Mouse (Mus musculus) hindbrain, embryonic 11.5 days (tissue): ENCODE data around the gene Gpc1. TPM values are rescaled to one million over a fixed set of nuclear protein-coding genes. Genes with fewer than 3 reads are reported as not detected.

Source experiments
- ATAC-seq: fragments of 200-750 bp; cut with Nextera tagmentation; 2 replicates; pipeline ENCODE4 v1.8.0; 2017; ENCODE audit warnings: mild to moderate bottlenecking, moderate TSS enrichment, moderate library complexity; ENCODE audit not compliant: low FRiP score
- DNase-seq: peaks from one replicate; pipeline ENCODE4 v3.0.0-alpha.2; 2015; ENCODE audit warnings: low spot score
- H3K27ac ChIP-seq: fragments of 300-500 bp; sonication (generic); 2 replicates; pipeline ENCODE4 v1.5.1; 2014; ENCODE audit warnings: mild to moderate bottlenecking, low read depth, low read length
- H3K27me3 ChIP-seq: fragments of 300-500 bp; sonication (generic); 2 replicates; pipeline ENCODE4 v1.6.1; 2014; ENCODE audit warnings: mild to moderate bottlenecking, low read length, moderate library complexity, mixed read lengths; ENCODE audit not compliant: control insufficient read depth, insufficient read depth
- H3K36me3 ChIP-seq: fragments of 300-500 bp; sonication (generic); 2 replicates; pipeline ENCODE4 v1.6.1; 2014; ENCODE audit warnings: mild to moderate bottlenecking, low read length, moderate library complexity, mixed read lengths; ENCODE audit not compliant: control insufficient read depth, insufficient read depth
- H3K4me1 ChIP-seq: fragments of 300-500 bp; sonication (generic); replicated peaks from 2 replicates; pipeline ENCODE4 v1.6.1; 2014; ENCODE audit warnings: low read length, mixed read lengths; ENCODE audit not compliant: control insufficient read depth, insufficient read depth
- H3K4me2 ChIP-seq: fragments of 300-500 bp; sonication (generic); replicated peaks from 2 replicates; pipeline ENCODE4 v1.6.1; 2014; ENCODE audit warnings: mild to moderate bottlenecking, low read depth, low read length
- H3K4me3 ChIP-seq: fragments of 300-500 bp; sonication (generic); 2 replicates; pipeline ENCODE4 v1.5.1; 2014; ENCODE audit warnings: low read depth, low read length
- H3K9ac ChIP-seq: fragments of 300-500 bp; sonication (generic); 2 replicates; pipeline ENCODE4 v1.6.1; 2014; ENCODE audit warnings: low read depth, low read length
- H3K9me3 ChIP-seq: fragments of 300-500 bp; sonication (generic); 2 replicates; pipeline ENCODE4 v1.6.1; 2016; ENCODE audit warnings: low read length; ENCODE audit not compliant: control insufficient read depth
- WGBS: fragments of 180-500 bp; shearing (Covaris S2); extraction: QIAGEN DNeasy Blood & Tissue Kit; methylation state at CpG from one replicate; pipeline ENCODE4 v1.1.7; 2014; 5-methylcytosine and 5-hydroxymethylcytosine counted together
- polyA plus RNA-seq: library from polyadenylated mRNA; unstranded; fragments of >200 nt; fragmentation: Nextera tagmentation; extraction: Ambion mirVana; gene quantifications from 2 replicates; pipeline ENCODE4 v1.2.1, GENCODE M21; 2014

Gpc1 gene
- polyA plus RNA-seq, 1 experiment from 2014 or later: 31.1 TPM

DNA sequence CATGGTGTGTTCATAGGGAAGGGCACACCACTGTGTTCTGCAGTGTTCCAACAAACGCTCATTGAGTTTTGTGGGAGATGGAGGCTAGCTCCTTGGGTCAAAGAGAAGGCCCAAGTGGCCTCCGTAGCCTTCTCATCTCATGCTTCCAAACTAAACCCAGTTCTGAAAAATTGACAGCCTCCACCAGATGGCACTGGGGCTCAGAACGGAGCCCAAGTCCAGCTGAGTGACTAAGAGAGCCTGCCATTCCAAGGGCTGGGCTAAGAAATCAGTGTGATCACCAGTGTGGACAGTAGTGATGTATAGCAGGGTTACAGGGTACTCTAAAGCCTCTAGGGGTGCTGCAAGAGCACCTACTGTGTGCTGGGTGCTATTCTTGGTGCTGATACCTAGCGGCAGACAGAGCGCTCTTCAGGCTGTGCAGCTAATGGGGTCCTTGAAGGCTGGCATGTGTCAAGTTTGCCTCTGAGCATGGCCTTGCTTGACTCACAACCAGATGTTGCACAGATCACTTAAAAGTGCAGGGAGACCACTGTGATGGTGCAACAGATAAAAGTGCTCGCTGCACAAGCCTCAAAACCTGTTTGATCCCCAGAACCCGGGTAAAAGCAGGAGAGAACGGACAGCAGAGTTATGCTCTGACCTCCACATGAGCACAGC is 8.9 kb downstream of the Gpc1 start:
- H3K4me1 ChIP-seq: no peaks in the 10 kb centered on the region
- WGBS: 86% methylated on average over 8 of the region's 8 CpGs
- no peak overlapping the region for H3K4me3 ChIP-seq
- H3K9me3 ChIP-seq: no peaks in the 10 kb centered on the region
- H3K36me3 ChIP-seq: peaks cover 3% of the 10 kb centered on the region; the same call in 1 of the 2 replicates
- H3K27me3 ChIP-seq: no peaks in the 10 kb centered on the region
- no peak overlapping the region for H3K4me2 ChIP-seq
- DNase-seq (no peak), ATAC-seq (no peak)
- no peak overlapping the region for H3K9ac ChIP-seq
- H3K27ac ChIP-seq: no peak overlapping the region

GRCm38 (mm10) chr1:92841427-92841826 is 10.0 kb downstream of the Gpc1 start:
- no peak overlapping the region for H3K9ac ChIP-seq
- H3K4me1 ChIP-seq: no peaks in the 10 kb centered on the region
- no peak overlapping the region for H3K4me3 ChIP-seq
- no peaks in the 10 kb centered on the region for H3K27me3 ChIP-seq
- 74% methylated on average over 3 of the region's 3 CpGs for WGBS
- no peaks in the 10 kb centered on the region for H3K9me3 ChIP-seq
- DNase-seq: no peak
- no peaks in the 10 kb centered on the region; the same call in 1 of the 2 replicates for H3K36me3 ChIP-seq
- ATAC-seq: no peak
- H3K27ac ChIP-seq: no peak overlapping the region
- H3K4me2 ChIP-seq: no peak overlapping the region

- Histone ChIP-seq H3K27me3 (no peaks in the 10 kb centered on the region), H3K9me3 (no peaks in the 10 kb centered on the region), H3K27ac (no peak overlapping the region), H3K4me1 (peaks cover 7% of the 10 kb centered on the region), H3K4me2 (no peak overlapping the region), H3K4me3 (no peak overlapping the region), H3K9ac (no peak overlapping the region), H3K36me3 (no peaks in the 10 kb centered on the region; the same call in 1 of the 2 replicates)
- ATAC-seq (no peak), DNase-seq (no peak)
- 83% methylated on average over 7 of the region's 7 CpGs for WGBS
These were observed 14.4 kb downstream of the Gpc1 start for GRCm38 (mm10) chr1:92845889-92846288.

DNA sequence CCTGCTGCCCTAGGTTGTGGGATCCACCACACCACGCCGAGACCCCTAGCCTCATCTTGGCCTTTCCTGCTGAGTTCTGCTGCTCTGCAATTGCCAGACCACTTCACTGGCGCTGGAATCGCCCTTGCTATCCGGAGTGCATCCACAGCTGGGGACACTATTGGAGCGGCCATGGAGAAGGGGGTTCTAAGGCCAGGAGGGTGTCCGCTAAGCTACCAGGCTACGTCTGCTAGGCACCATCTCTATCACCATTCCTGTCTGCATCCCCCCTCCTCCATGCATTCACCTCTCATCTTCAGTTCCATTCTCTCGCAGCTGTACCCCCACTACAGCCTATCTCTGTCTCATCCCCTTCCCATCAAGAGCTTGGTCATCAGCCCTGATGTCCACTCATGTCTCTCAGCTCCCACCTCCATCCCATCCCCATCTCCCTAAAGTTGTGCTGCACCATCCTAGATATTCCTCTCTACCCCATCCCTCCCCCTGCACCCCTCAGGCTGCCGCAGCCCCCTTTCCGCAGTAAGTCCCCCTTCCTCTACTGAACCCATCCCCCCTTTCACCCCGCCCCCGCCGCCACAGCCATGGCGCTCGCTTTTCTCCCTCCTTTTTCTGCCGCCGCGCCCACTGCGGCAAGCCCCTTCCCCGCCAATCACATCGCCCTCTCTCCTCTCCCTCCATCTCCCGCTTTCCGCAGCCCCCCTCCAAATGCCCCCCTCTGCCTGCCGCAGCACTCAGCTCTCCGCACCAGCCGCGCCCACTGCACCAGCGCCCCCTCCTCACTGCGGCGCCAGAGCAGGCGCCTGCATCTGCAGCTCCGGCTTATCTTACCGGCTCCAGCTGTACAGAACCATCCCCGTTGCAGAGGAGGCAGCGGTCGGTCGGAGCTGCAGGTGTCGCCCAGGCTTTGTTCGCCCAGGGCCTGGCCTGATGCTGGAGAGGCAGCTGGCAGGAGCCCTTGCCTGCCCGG is 16.7 kb downstream of the Gpc1 start:
- WGBS: 5% methylated on average over 40 of the region's 41 CpGs
- Histone ChIP-seq H3K4me2 (peak overlapping the region; percentile 48), H3K4me1 (peaks cover 7% of the 10 kb centered on the region), H3K36me3 (no peaks in the 10 kb centered on the region; the same call in 1 of the 2 replicates), H3K9me3 (no peaks in the 10 kb centered on the region), H3K27ac (peak overlapping the region; percentile 67), H3K27me3 (no peaks in the 10 kb centered on the region), H3K4me3 (peak overlapping the region; percentile 31), H3K9ac (peak overlapping the region; percentile 63)
- peak; percentile 69 for DNase-seq
- peak; percentile 82 for ATAC-seq

- ATAC-seq (no peak), DNase-seq (peak; percentile 10)
- H3K4me2 ChIP-seq: peak overlapping the region; percentile 48
- 63% methylated on average over 2 of the region's 2 CpGs for WGBS
- H3K9ac ChIP-seq: peak overlapping the region; percentile 63
- H3K27ac ChIP-seq: no peak overlapping the region
- H3K36me3 ChIP-seq: peaks cover 5% of the 10 kb centered on the region; the same call in 1 of the 2 replicates
- H3K27me3 ChIP-seq: no peaks in the 10 kb centered on the region
- H3K4me1 ChIP-seq: peaks cover 7% of the 10 kb centered on the region
- H3K9me3 ChIP-seq: no peaks in the 10 kb centered on the region
- H3K4me3 ChIP-seq: no peak overlapping the region
These were observed 18.0 kb downstream of the Gpc1 start for GRCm38 (mm10) chr1:92849491-92849890.

DNA sequence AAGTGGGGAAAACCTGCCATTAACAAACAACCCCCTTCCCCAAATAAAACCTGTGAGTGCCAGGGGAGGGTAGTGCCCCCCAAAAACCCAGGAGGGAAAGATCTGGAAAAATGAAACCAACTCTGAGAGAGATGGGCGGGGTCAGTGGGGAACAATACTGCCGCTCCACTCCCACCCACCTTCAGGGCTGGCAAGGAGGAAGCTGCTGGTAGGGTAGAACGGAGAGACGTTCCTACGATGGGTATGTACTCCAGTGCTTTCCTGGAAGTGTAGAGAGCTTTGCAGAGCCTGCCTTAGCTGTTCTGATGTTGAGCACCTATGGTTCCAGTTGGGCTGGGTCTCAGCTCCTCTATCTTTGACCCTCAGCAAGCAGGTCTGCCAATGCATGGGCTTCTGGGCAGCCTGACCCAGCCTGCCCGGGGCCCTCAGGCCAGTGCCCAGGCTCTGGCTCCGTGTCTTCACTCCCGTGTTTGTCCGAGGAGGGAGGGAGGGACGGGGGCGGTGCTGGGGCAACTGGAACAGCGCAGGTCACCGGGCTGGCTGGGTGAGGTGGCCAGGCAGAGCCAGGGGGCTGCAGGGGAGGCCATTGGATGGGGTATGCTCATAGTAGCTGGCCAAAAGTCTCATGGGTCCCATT is 18.6 kb downstream of the Gpc1 start:
- 65% methylated on average over 13 of the region's 13 CpGs for WGBS
- Histone ChIP-seq H3K9ac (peak overlapping the region; percentile 21; the same call in 1 of the 2 replicates), H3K27ac (no peak overlapping the region), H3K36me3 (peaks cover 8% of the 10 kb centered on the region; the same call in 1 of the 2 replicates), H3K4me1 (peaks cover 7% of the 10 kb centered on the region), H3K4me2 (peak overlapping the region; percentile 27; the same call in 1 of the 2 replicates), H3K9me3 (no peaks in the 10 kb centered on the region), H3K27me3 (no peaks in the 10 kb centered on the region), H3K4me3 (no peak overlapping the region)
- DNase-seq (no peak), ATAC-seq (no peak)

DNA sequence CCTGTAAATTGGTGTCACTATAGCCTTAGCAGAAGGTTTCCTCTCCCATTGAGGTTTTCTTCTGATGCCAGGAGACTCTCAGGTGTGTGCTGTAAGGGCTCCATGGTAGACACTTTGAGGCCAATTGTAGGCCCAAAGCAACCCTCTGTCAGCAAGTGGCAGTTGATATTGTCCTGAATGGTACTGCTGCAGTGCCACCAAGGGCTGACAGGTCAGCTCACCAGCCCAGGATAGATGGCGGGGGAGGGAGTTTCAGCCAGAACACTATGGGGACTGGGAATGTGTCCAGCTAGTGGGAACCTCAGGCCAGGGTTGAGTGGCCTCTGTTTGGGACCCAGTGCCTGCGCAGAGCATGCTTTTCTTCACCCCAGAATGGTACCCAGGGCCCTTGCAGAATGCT is 21.0 kb downstream of the Gpc1 start:
- DNase-seq (no peak), ATAC-seq (no peak)
- H3K4me2 ChIP-seq: no peak overlapping the region
- no peak overlapping the region for H3K4me3 ChIP-seq
- no peak overlapping the region for H3K27ac ChIP-seq
- H3K9me3 ChIP-seq: no peaks in the 10 kb centered on the region
- peaks cover 4% of the 10 kb centered on the region for H3K4me1 ChIP-seq
- no peaks in the 10 kb centered on the region for H3K27me3 ChIP-seq
- WGBS: 92% methylated on average over 2 of the region's 2 CpGs
- no peak overlapping the region for H3K9ac ChIP-seq
- peaks cover 13% of the 10 kb centered on the region; the same call in 1 of the 2 replicates for H3K36me3 ChIP-seq

- Histone ChIP-seq H3K9ac (no peak overlapping the region), H3K36me3 (peaks cover 9% of the 10 kb centered on the region; the same call in 1 of the 2 replicates), H3K27me3 (no peaks in the 10 kb centered on the region), H3K4me3 (no peak overlapping the region), H3K4me2 (no peak overlapping the region), H3K27ac (no peak overlapping the region), H3K9me3 (no peaks in the 10 kb centered on the region), H3K4me1 (no peaks in the 10 kb centered on the region)
- DNase-seq (no peak), ATAC-seq (no peak)
- WGBS: 74% methylated on average over 6 of the region's 6 CpGs
These were observed 30.1 kb downstream of the Gpc1 start for GRCm38 (mm10) chr1:92861503-92861902.
